Mouse (Mus musculus): ENCODE results near the gene Atg10.

The Atg10 gene

GRCm38 (mm10) chr13:91175347-91175746 is 48.4 kb downstream of the Atg10 start:
- no peak for DNase-seq (ENCODE audit: low spot score in 2 of 2)

DNA sequence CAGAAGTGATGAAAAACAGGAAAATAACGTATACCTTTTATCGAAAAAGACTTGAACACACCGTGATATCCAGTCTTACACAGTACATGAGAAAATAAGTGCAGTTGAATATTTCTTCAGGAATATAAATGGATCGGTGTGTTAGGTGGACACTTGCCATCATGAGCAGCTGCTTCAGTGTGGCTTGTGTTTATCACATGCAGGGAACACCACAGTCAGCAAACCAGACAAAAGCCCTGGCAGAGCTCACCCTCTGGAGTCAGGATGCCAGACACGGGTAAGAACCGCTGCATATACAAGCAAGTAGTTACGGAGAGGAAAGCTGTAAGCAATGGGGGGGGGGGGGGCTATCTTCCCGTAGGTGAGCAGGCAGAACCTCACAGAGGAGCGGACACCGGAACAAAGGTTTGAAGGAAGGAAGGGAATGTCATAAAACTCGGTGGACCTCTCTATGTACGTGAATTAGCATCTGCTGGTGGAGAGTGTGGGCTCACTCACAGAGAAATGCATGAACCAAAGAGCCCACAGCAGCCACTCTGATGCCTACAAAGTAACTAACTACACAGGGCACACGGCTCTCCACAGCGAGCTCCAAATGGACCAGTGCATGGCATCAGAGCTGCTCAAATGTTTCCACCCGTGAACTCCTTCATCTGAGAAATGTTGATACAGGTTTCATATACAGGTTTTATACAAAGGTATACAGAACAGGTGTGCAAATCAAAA is 51.8 kb downstream of the Atg10 start:
- no peak for DNase-seq (ENCODE audit: low spot score in 2 of 2)

DNA sequence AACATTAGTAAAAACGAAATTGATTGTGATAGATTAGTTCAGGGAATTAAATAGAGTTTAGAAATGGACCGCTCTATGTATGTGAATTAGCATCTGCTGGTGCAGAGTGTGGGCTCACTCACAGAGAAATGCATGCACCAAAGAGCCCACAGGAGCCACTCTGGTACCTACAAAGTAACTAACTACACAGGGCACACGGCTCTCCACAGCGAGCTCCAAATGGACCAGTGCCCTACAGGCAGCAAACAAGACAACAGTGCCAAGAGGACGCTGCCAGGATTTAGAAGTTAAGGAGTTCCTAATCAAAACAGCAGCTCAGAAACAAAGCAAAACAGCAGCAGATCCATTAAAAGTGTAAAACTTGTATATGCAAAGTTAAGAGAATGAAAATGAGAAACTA is 52.6 kb downstream of the Atg10 start:
- DNase-seq (ENCODE audit: low spot score in 2 of 2), result no peak

DNA sequence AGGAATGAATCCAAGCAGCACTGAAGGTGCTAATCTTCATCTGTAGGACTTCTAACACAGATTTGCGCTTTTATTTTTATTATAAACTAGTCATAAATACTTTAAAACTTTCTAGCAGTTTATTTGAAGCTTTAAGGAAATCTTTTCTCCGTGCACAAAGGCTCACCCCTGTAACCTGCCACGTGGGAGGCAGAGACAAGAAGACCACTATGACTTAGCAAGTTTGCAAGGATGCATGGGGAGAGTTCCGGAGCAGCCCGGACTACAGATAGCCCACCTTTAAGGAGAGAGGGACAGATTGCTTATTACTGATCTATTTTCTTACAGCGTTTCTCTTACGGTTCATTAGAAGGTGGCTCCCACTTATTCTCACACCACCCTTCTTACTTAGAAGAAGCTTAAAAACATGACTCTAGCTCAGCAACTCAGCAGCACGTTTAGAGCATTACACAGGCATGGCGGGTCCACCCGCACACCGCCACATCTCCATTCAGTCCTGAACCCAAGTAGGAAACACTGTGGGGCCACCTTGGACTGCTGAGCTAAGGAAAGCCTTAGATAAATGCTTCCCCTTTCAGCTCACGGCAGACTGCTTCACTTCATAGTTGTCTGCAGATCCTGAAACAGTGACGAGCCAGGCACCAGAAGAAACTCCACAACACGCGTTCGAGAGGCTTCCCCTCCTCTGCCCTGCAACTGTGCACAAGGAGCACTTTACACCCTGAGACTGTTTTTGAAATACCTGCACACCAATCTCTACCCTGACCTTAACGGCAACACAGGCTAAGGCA is 54.0 kb downstream of the Atg10 start:
- no peak for DNase-seq (ENCODE audit: low spot score in 2 of 2)

DNA sequence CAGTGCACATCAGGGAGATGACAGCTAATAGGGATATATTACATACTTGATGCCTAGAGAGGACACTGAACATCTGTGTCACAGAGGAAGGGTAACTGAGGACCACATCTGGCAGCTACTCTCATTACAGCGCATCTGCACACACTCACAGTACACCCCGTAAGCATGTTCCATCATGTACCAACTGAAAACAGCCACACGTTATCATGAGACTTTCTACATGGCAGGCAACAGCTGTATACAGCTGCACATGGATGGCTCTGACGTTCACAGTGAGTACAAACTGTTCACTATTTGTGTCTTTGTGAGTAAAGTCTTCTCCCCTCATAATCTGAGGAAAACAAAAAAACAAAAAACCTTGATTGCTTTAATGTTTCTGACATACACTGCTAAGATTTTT is 55.3 kb downstream of the Atg10 start:
- no peak for DNase-seq (ENCODE audit: low spot score in 2 of 2)

DNA sequence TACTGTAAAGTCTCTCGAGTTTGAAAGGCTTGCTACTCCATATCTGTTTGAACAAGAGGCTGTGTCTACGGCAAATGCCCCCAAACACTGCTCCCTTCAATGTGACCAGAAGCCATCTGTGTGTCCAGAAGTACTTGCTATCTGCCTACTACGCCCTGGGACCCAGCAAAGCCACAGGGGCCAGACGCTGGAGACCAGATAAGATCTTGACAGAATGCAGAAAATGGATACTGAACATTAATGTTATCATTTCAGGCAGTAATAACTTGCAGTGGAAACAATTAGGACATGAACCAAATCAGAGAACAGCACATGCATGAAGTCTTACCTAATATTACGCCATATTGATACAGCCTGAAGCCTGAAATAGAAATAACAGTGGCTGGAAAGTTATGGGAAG is 56.2 kb downstream of the Atg10 start:
- DNase-seq (ENCODE audit: low spot score in 2 of 2), result no peak

GRCm38 (mm10) chr13:91166286-91166685 is 57.5 kb downstream of the Atg10 start:
- DNase-seq (ENCODE audit: low spot score in 2 of 2), result no peak

GRCm38 (mm10) chr13:91165200-91165599 is 58.6 kb downstream of the Atg10 start:
- DNase-seq (ENCODE audit: low spot score in 2 of 2), result peak in 1 of 2 experiments; percentile 43

DNA sequence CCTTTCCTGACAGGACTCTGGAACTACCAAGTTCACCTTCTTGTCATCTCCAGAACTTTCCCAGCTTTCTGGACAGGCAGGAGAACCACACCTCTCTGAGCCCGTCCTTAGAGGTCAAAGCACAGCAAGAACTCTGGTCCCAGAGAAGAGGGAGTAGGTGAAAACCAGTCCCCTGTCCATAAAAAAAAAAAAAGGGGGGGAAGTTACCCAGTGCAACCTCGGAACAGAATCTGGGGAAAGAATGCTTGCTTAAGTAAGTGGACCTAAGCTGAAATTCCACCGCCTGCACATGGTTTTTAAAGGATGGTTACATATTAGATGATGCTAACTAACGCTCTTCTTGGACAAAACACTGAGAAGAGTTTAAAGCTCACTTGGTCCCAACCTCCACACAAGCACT is 60.5 kb downstream of the Atg10 start:
- no peak for DNase-seq (ENCODE audit: low spot score in 2 of 2)

GRCm38 (mm10) chr13:91162452-91162851 is 61.3 kb downstream of the Atg10 start:
- no peak for DNase-seq (ENCODE audit: low spot score in 2 of 2)

DNA sequence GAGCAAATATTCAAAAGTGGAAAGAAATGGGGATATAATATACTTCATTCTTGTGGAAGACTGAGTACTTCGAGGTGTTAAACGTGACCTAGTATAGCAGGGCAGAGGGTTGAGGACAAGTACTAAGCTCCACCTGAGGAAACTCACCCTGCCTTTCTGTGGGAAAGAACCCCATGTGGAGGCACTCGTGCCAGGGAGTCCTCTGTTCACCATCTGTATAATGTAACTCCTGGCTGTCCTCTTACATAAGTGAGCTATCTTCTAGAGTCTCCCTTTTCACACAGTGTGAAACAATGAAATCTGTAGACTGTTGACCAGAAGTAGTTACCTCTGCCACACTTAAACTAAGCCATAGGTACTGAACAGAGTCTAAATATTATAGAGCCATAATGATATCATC is 63.2 kb downstream of the Atg10 start:
- DNase-seq (ENCODE audit: low spot score in 2 of 2), result no peak

GRCm38 (mm10) chr13:91159881-91160280 is 63.9 kb downstream of the Atg10 start:
- DNase-seq (ENCODE audit: low spot score in 2 of 2), result no peak

DNA sequence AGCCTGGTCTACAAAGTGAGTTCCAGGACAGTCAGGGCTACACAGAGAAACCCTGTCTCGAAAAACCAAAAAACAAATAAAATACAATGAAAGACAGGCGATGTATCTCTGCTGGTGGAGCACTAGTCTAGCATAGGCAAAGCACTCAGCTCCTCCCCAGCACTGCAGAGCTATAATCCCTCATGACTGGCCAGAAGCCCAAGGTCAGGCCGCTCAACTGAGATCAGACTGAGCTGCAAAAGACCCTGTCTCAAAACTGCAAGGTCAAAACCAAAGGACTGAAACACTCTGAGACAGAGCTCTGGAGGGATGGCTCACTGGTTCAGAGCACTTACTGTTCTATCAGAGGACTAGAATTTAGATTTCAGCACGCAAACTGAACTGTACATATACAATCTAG is 65.8 kb downstream of the Atg10 start:
- no peak for DNase-seq (ENCODE audit: low spot score in 2 of 2)

GRCm38 (mm10) chr13:91157429-91157828 is 66.3 kb downstream of the Atg10 start:
- DNase-seq (ENCODE audit: low spot score in 2 of 2), result no peak

- no peak for DNase-seq (ENCODE audit: low spot score in 2 of 2)
Measured at GRCm38 (mm10) chr13:91156949-91157348, 66.8 kb downstream of the Atg10 start.

DNA sequence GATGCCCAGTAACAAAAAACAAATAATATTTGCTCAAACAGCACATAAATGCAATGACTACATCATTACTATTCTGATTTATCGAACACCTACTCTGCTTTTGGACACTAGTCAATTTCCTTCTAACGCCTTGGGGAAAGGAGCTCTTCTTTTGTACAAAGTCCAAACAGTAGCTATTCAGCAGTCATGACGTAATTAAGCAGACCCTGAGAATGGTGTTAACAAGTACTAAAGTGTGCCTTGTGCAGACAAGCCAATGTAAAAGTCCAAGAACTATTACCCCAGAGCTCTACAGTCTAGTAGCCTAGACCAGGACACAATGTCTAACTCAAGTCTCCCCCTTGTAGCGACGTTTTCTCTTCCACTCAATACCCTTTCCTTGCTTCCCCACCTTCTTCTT is 67.5 kb downstream of the Atg10 start:
- no peak for DNase-seq (ENCODE audit: low spot score in 2 of 2)

DNA sequence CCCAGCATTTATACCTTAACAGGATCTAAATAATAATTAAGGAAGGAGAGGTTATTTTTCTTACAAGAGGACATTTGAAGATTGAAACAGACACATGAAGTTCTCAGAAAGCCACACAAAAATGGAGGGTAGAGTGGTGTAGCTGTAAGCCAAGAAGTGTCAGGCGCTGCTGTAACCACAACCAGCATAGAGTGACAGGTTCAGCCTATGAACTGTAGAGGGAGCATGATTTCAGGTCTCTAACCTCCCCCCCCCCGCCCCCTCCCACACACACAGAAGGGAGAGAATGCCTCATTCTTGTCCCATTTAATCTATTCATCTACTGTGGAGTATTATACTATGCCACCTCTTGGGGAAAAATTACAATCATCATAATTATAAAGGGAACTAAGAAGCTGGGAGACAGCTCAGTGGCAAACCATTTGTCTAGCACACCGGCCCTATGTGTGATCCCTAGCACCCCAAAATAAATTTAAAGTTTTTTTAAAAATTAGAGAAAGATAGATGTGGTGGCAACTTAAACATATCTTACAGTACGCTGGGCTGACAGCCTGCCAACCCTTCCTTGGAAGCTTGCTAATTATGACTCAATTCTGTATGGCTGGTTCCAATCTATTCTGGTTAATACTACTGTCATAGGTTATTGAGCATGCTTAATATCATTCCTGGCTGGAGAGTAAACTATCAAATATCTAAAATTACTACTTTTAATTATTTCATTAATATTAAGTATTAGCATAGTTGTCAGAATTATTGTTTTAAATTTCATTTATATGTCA is 68.2 kb downstream of the Atg10 start:
- no peak for DNase-seq (ENCODE audit: low spot score in 2 of 2)

DNA sequence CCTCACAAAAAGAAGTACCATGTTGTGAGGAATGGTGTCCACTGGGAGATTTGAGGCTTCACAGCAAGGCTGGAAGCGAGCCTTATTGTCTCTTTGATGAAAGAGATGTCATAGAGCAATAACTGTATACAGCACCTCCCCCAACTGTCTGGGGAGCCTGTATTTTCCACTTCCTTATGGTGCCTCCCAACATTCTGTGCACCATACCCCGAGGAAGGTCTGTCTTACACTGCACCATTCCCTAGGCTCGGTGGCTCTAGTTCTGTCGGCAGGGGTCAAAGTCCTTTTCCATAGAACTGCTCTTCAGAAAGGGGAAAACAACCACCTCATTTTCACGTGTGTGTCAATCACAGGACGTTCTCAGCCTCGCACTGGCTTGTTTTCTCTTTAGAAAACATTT is 69.1 kb downstream of the Atg10 start:
- no peak for DNase-seq (ENCODE audit: low spot score in 2 of 2)

DNA sequence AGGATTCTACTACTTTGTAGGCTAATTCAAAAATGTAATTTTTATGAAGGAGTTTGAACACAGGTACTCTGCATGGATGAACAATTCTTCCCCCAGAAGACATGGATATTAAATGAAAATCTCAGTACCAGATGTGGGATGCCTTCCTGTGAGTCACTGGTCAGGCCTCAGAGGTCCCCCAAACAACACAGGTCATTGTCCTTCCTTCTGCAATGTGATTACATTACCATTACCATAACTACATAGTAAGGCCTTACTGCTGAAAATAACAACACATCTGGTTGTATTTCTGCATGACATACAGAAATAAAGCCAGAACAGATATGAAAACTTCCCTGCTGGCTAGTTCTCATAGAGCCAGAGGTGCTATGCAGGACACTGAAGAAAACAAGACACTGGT is 87.4 kb downstream of the Atg10 start:
- DNase-seq (ENCODE audit: low spot score in 2 of 2), result no peak

- no peak for DNase-seq (ENCODE audit: low spot score in 2 of 2)
Measured at GRCm38 (mm10) chr13:91133334-91133890, 90.4 kb downstream of the Atg10 start.

DNA sequence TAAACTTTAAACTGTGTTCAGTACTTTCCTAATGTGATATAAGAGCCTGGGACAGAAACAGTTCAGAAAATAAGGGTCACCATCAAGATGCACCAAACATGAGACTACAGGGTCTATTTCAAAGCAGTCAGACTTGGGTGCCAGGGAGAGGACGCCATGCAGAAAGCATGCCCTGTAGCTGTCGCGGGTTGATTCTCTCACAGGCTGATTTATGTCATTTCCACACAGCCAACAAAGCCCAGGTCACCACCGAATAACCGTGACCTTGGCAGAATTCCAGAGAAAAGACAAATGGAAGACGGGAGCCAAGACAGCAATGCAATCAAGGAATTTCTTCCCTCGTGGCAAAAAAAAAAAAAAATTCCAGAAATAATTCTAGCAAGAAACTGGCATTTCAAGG is 94.7 kb downstream of the Atg10 start:
- no peak for DNase-seq (ENCODE audit: low spot score in 2 of 2)

DNA sequence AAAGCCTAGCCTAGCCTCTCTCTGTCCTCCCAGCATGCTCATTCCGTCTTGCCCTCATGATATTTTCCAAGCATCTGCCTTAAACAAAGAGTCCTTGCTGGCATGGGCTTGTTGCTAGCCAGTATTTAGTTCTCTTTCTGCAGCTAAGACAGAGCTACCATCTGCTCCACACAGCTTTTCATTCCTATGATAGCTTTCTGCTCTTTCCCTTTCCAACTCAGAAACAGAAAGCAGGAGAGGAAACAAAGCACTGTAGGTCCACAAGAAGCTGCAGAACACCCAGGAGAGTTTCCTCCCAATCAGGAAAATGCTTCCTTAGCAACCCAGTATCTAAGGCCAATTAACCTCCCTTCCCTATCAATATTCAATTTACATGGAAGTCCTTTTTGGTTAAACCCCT is 95.2 kb downstream of the Atg10 start:
- DNase-seq (ENCODE audit: low spot score in 2 of 2), result peak; percentile 9 to 20
